Mouse (Mus musculus) 3134 (cell line): ENCODE measurements around the gene Eps8.

Experiments
- DNase-seq: peaks from one replicate; pipeline ENCODE4 v3.0.0-alpha.2; 2011; ENCODE audit warnings: low spot score; ENCODE audit not compliant: insufficient read length; ENCODE audit errors: extremely low read depth

The Eps8 gene

GRCm38 (mm10) chr6:137667665-137668064 is 13.0 kb upstream of the Eps8 start:
- DNase-seq: no peak

DNA sequence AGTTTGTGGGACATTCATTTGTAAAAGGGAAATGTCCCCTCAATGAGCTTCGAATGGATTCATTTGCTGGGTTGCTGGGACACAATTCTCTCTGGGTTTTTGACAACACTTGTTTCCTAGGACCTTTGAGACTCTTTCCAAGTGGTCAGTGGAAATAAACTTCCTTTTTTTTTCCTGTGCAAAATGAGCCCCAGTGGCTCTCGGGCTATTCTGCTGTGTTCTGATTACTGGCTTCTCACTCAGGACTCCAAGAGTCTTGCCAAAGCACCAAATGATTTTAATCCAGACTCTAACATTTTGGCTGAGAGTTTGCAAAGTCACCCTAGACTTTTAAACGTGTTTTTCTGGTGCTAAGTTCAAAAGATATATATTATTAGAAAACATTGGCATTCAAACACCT is 10.3 kb upstream of the Eps8 start:
- no peak for DNase-seq

DNA sequence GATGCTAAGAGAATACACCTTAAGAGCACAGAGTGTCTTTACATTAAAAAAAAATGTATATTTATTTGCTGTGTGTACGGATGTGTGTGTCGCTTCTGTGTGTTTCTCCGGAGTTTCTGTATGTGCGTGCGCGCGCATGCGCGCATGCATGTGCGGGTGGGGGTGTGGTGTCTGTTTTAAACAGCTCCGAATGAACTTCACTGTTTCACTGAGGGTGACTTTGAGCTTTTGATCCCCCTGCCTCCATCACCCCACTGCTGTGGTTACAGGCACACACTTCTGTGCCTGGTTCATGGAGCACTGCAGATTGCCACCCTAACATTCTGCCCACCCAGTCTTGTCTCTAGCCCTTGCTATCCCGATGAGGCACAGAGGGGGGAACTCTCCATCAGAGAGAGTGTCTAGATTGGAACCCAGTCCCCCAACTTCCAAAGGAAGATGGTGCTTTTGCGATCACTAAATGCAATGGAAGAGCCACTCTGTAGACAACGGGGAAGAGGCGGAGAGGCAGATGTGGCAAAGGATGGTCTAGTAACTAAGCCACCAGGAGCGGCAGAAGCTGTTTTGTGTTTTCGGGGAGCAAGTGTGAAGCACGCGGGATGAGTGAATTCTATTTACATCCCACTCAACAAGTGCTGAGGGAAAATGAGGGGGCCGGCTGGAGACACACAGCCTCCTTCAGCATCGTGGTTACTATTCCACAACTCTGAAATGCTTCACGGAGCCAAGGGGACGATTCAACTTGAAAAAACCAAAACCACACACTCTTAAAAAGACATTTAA is 7.1 kb upstream of the Eps8 start:
- no peak for DNase-seq

- no peak for DNase-seq
Measured at GRCm38 (mm10) chr6:137658426-137659088, 3.9 kb upstream of the Eps8 start.

DNA sequence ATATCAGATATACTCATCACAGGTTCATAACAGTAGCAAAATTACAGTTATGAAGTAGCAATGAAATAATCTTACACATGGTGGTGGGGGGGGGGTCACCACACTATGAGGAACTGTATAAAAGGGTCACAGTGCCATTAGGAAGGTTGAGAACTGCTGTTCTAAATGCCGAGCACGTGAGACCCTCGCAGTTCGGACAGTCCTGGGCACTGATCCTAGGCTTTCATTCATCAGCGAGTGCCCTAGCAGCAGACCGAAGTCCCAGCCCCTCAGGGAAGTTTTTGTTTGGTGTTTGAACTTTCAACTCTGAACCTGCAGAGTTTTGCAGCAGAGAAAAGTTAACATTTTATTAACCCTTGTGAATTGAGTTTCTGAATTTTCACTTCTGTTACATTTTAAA is 2.5 kb upstream of the Eps8 start:
- no peak for DNase-seq

- no peak for DNase-seq
Measured at GRCm38 (mm10) chr6:137649528-137649927, 5.1 kb downstream of the Eps8 start.

DNA sequence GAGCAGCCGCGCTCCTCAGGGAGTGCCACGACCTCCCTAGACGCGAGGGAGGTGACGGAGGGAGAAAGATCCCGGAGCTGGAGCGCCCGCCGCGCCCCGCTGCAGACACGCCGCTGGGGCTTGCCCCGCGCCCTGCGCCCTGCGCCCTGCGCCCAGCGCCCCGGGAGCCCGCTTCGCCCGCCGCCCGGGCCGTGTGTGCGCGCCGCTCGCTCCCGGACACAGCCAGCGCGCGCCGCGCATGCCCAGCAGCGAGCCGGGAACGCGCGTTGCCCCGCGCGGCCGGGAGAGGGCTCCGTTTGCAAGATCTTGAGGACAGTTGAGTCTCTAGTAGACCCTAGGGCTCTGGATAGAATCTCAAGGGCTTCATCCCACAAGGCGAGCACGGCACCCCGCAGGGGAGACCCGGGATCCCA is 5.6 kb downstream of the Eps8 start:
- peak; percentile 79 for DNase-seq

GRCm38 (mm10) chr6:137648110-137649067 is 6.3 kb downstream of the Eps8 start:
- DNase-seq: peak; percentile 48

- peak; percentile 35 for DNase-seq
Measured at GRCm38 (mm10) chr6:137647646-137648045, 7.0 kb downstream of the Eps8 start.

- DNase-seq: no peak
Measured at GRCm38 (mm10) chr6:137646726-137647125, 8.0 kb downstream of the Eps8 start.

- DNase-seq: no peak
Measured at GRCm38 (mm10) chr6:137644893-137645292, 9.8 kb downstream of the Eps8 start.

GRCm38 (mm10) chr6:137643814-137644213 is 10.9 kb downstream of the Eps8 start:
- no peak for DNase-seq

DNA sequence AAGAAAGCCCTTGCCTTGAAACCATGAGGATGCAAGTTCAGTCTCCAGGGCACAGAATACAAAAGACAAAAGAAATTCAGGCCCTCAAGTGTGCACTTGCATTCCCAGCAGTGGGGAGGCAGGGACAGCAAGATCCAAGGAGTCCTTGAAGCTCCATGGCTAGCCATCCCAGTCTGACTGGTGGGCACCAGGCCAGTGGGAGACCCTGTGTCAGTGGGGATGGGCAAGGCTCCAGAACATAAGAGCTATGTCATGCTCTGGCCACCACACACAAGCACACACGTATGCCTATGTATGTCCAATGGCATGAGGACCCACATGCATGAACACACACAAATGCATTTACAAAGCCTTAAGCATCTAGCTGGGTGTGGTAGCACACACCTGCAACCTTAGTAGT is 13.0 kb downstream of the Eps8 start:
- no peak for DNase-seq

DNA sequence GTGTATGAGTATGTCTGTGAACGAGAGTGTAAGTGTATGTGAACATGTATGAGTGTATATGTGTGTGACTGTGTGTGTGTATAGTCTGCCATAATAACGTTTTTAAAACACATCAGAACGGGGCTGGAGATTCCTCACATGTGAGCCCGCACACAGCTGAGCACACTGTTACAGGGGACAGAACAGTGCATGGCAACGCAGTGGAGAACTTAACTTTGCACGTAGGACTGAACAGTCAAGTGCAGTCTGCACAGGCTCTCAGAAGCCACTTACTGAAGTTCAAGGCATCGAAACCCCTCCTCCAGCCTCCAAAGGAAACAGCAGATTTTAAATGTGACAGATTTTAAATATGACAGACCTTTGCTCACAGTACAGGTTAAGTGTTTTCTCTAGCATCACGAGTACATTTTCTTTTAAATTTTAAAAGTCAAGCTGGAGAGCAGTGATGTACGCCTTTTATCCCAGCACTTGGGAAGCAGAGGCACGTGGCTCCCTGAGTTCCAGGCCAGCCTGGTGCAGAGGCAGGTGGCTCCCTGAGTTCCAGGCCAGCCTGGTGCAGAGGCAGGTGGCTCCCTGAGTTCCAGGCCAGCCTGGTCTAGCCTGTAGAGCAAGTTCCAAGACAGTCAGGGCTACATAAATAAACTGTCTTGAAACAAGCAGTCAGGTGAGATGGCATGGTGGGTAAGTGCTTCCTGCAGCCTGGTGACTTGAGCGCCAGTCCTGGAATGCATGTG is 15.7 kb downstream of the Eps8 start:
- no peak for DNase-seq

GRCm38 (mm10) chr6:137637443-137637842 is 17.2 kb downstream of the Eps8 start:
- DNase-seq: no peak

GRCm38 (mm10) chr6:137636131-137636530 is 18.5 kb downstream of the Eps8 start:
- DNase-seq: no peak

- no peak for DNase-seq
Measured at GRCm38 (mm10) chr6:137633626-137634025, 21.1 kb downstream of the Eps8 start.

- no peak for DNase-seq
Measured at GRCm38 (mm10) chr6:137633121-137633520, 21.6 kb downstream of the Eps8 start.

DNA sequence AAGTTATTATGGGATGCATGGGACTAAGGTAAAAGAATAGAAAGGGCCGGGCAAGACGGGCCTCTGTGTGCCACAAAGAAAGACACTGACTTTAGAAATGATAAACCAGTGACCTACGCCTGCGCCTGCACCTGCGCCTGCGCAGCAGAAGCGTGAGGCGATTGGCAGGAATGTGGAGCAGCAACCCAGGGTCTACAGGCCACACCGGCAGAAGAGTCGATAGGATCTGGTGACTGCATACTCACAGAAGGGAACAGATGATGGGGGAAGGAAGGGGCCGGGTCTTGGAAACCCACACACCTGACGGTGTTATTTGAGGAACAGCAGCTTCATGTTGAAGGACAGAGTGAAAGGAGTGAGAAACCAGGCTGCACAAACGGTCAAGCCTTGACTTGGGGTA is 24.3 kb downstream of the Eps8 start:
- DNase-seq: no peak

- no peak for DNase-seq
Measured at GRCm38 (mm10) chr6:137629603-137630231, 25.0 kb downstream of the Eps8 start.
